Mouse (Mus musculus) brain, embryonic 14.5 days (tissue): ENCODE measurements at regions not wholly inside any gene's neighbourhood (a gene's known extent, or its start where the extent isn't known, plus 50 kb on each side); places are given as distances from the start of the nearest gene placed in this dataset.

Experiments
- CTCF ChIP-seq: fragments of 200-500 bp; IDR thresholded peaks from 2 replicates; pipeline ENCODE4 v1.5.1; 2012; ENCODE audit warnings: inconsistent platforms, mild to moderate bottlenecking, moderate library complexity, borderline replicate concordance; ENCODE audit not compliant: insufficient read depth, insufficient read length; ENCODE audit errors: extremely low read depth
- POLR2A ChIP-seq: fragments of 200-500 bp; IDR thresholded peaks from 2 replicates; pipeline ENCODE4 v1.6.1; 2012; ENCODE audit warnings: mild to moderate bottlenecking, inconsistent platforms, borderline replicate concordance; ENCODE audit not compliant: poor library complexity, insufficient read depth, insufficient read length, severe bottlenecking; ENCODE audit errors: extremely low read depth

DNA sequence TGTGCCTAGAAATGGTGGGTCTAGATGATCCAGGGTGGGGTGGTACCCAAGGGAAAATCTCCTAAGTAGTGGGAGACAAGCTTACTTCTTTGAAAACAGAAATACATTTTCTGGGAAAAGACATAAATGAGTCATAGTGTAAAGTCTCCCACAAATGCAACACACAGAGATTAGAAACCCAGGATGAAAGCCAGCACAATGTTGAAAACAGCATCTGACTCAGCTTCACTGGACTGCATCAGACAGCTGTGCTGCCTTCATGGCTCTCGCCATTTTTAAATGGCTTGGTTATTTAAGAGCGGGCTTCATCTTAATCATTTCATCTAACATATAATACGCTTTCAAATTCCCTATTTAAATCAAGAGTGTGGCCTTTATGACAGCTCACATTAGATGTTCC lies 300.2 kb downstream of the Tecrl start:
- TF ChIP-seq CTCF (no peak), POLR2A (no peak)
